Mouse (Mus musculus): ENCODE results near the gene Themis.

DNA sequence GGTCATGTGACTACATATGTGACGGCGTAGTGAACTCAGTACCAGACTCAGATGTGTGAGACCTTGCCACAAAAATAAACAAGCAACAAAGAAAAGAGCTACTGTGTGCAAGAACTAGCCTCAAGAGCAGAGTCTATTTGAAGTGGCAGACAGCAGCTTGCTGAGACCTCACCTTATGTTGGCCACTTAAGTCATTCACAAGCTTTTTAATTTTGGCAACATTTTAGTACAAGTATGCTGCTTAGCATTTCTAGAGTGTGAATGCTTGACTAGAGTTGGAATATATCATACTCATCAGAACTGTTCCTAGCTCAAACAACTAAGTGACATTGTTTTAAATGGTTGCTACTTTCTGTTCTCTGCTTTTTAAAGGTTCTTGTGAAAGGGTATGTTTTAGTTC is 188.0 kb downstream of the Themis start:
- TF ChIP-seq CTCF (IDR thresholded peaks at IDR 0.05 in 2 of 3, conservative IDR thresholded peaks at IDR 0.05 in 1 of 3; ENCODE audit: control insufficient read depth in 1 of 3, insufficient read depth in 1 of 3, low read depth in 2 of 3, low read length in 3 of 3, poor library complexity in 1 of 3, severe bottlenecking in 1 of 3): no peak
- TF ChIP-seq MAFK (IDR thresholded peaks at IDR 0.05; ENCODE audit: borderline replicate concordance, low read depth, low read length): no peak
- no peak for TF ChIP-seq HCFC1 (IDR thresholded peaks at IDR 0.05; ENCODE audit: low read depth, low read length)
- no peak for TF ChIP-seq POLR2A (IDR thresholded peaks at IDR 0.05; ENCODE audit: control insufficient read depth in 1 of 2, insufficient read depth in 1 of 2, low read depth in 1 of 2, low read length in 2 of 2, poor library complexity in 1 of 2)
- no peak for TF ChIP-seq TCF12 (IDR thresholded peaks at IDR 0.05; ENCODE audit: low read depth, low read length)
- no peak for TF ChIP-seq MAZ (IDR thresholded peaks at IDR 0.05; ENCODE audit: low read depth, low read length)
- TF ChIP-seq ELF1 (IDR thresholded peaks at IDR 0.05; ENCODE audit: low read depth, low read length): no peak
- no peak for TF ChIP-seq E2F4 (IDR thresholded peaks at IDR 0.05; ENCODE audit: borderline replicate concordance, low read depth, low read length)
- TF ChIP-seq NELFE (IDR thresholded peaks at IDR 0.05; ENCODE audit: low read depth, low read length): no peak
- TF ChIP-seq TBP (IDR thresholded peaks at IDR 0.05; ENCODE audit: low read depth, low read length): no peak
- TF ChIP-seq BHLHE40 (IDR thresholded peaks at IDR 0.05; ENCODE audit: borderline replicate concordance, low read depth, low read length): no peak

Data from MEL (cell line).